Comparison of ENCODE assay signal across 16 mouse cellular contexts in genomic region chr12:104678462-104678861, GRCm38 (mm10).
DNase-seq lines count a peak whose midpoint lies in the region; ATAC-seq and TF ChIP-seq lines count a peak whose summit lies in the region.
"Had no signal": no experiment of that assay in that cellular context is flagged by ENCODE, and none has a peak within 500 bp of the region (broad histone marks: within the 10 kb centered on the region; RNA-seq: fewer than 3 reads in every experiment).

No protein-coding gene starts in this region.

- no peaks in the 10 kb centered on the region for H3K27me3 ChIP-seq in embryonic facial prominence, embryonic 12.5 days
- H3K27me3 ChIP-seq in hindbrain, embryonic 12.5 days, result no peaks in the 10 kb centered on the region; the same call in none of the 2 replicates
- H3K27me3 ChIP-seq in midbrain, embryonic 12.5 days, result peaks cover 20% of the 10 kb centered on the region; the same call in 1 of the 2 replicates
- H3K27me3 ChIP-seq: stomach, embryonic 15.5 days had no signal

- H3K9ac ChIP-seq in embryonic facial prominence, embryonic 12.5 days, result no peak overlapping the region
- H3K9ac ChIP-seq in hindbrain, embryonic 12.5 days, result no peak overlapping the region
- 0 out of 2 replicates have a peak overlapping the region, but pooled peaks have one; percentile 17 for H3K9ac ChIP-seq in midbrain, embryonic 12.5 days (replicated peaks)
- H3K9ac ChIP-seq: kidney, embryonic 15.5 days; liver, postnatal 0 days; stomach, embryonic 15.5 days had no signal

- TF ChIP-seq CTCF in brain, embryonic 14.5 days (IDR thresholded peaks at IDR 0.05; ENCODE audit: borderline replicate concordance, extremely low read depth, insufficient read depth, insufficient read length), result no peak

- no peak overlapping the region for H3K4me3 ChIP-seq in embryonic facial prominence, embryonic 12.5 days
- H3K4me3 ChIP-seq in hindbrain, embryonic 12.5 days, result no peak overlapping the region
- no peak overlapping the region for H3K4me3 ChIP-seq in midbrain, embryonic 12.5 days
- H3K4me3 ChIP-seq: erythroblast, embryonic 14.5 days; kidney, embryonic 15.5 days; stomach, embryonic 15.5 days had no signal

- WGBS in embryonic facial prominence, embryonic 12.5 days, result 23% methylated on average over 13 of the region's 14 CpGs
- 39% methylated on average over 13 of the region's 14 CpGs for WGBS in hindbrain, embryonic 12.5 days
- 59% methylated on average over 10 of the region's 14 CpGs for WGBS in midbrain, embryonic 12.5 days

- peaks cover 32% of the 10 kb centered on the region for H3K4me1 ChIP-seq in embryonic facial prominence, embryonic 12.5 days
- H3K4me1 ChIP-seq in hindbrain, embryonic 12.5 days, result peaks cover 28% of the 10 kb centered on the region
- H3K4me1 ChIP-seq in midbrain, embryonic 12.5 days, result peaks cover 20% of the 10 kb centered on the region

- no peak for ATAC-seq in embryonic facial prominence, embryonic 12.5 days (ENCODE audit: insufficient number of reproducible peaks, insufficient read depth, low FRiP score, low TSS enrichment)
- no peak for ATAC-seq in hindbrain, embryonic 12.5 days (ENCODE audit: low FRiP score)
- ATAC-seq in midbrain, embryonic 12.5 days (ENCODE audit: low FRiP score, low read depth), result no peak
- ATAC-seq: CD4-positive, CD25-positive, alpha-beta regulatory T cell, adult 4 months; liver, postnatal 0 days had no signal

- peak overlapping the region; percentile 64 for H3K27ac ChIP-seq in embryonic facial prominence, embryonic 12.5 days
- H3K27ac ChIP-seq in hindbrain, embryonic 12.5 days, result peak overlapping the region; percentile 36; the same call in 1 of the 2 replicates
- 0 out of 2 replicates have a peak overlapping the region, but pooled peaks have one; percentile 49 for H3K27ac ChIP-seq in midbrain, embryonic 12.5 days (replicated peaks)
- H3K27ac ChIP-seq: kidney, embryonic 15.5 days; stomach, embryonic 15.5 days had no signal

- H3K36me3 ChIP-seq in embryonic facial prominence, embryonic 12.5 days, result no peaks in the 10 kb centered on the region
- H3K36me3 ChIP-seq in hindbrain, embryonic 12.5 days, result no peaks in the 10 kb centered on the region
- H3K36me3 ChIP-seq in midbrain, embryonic 12.5 days, result no peaks in the 10 kb centered on the region
- H3K36me3 ChIP-seq: kidney, embryonic 15.5 days; stomach, embryonic 15.5 days had no signal

- TF ChIP-seq POLR2A in brain, embryonic 14.5 days (IDR thresholded peaks at IDR 0.05; ENCODE audit: borderline replicate concordance, extremely low read depth, insufficient read depth, insufficient read length, poor library complexity, severe bottlenecking), result no peak

- peak overlapping the region; percentile 40 for H3K4me2 ChIP-seq in embryonic facial prominence, embryonic 12.5 days (replicated peaks)
- peak overlapping the region; percentile 37 for H3K4me2 ChIP-seq in hindbrain, embryonic 12.5 days (replicated peaks)
- peak overlapping the region; percentile 27; the same call in 1 of the 2 replicates for H3K4me2 ChIP-seq in midbrain, embryonic 12.5 days (replicated peaks)
- H3K4me2 ChIP-seq: kidney, embryonic 15.5 days; stomach, embryonic 15.5 days had no signal

- H3K9me3 ChIP-seq in embryonic facial prominence, embryonic 12.5 days, result no peaks in the 10 kb centered on the region
- H3K9me3 ChIP-seq in hindbrain, embryonic 12.5 days (replicated peaks), result 0 out of 2 replicates have a peak, but pooled peaks cover 9% of the 10 kb centered on the region
- peaks cover 3% of the 10 kb centered on the region; the same call in 1 of the 2 replicates for H3K9me3 ChIP-seq in midbrain, embryonic 12.5 days
- H3K9me3 ChIP-seq: kidney, embryonic 15.5 days; stomach, embryonic 15.5 days had no signal

- peak; percentile 9 for DNase-seq in brain, embryonic 14.5 days (ENCODE audit: low read depth)
- DNase-seq in lung, postnatal 4 days, result no peak
- DNase-seq in layer of hippocampus, adult 8-10 months (ENCODE audit: low spot score in 2 of 2), result no peak
- DNase-seq in left cerebral cortex, adult 9 months (ENCODE audit: low spot score in 2 of 2), result no peak
- DNase-seq: cerebellum, adult 9-11 months; layer of hippocampus, adult 9-11 months; left cerebral cortex, postnatal 4 days; liver, postnatal 0 days; right cerebral cortex, postnatal 25 days had no signal
